ENCODE assay signal across 8 mouse cellular contexts in the genomic region with DNA sequence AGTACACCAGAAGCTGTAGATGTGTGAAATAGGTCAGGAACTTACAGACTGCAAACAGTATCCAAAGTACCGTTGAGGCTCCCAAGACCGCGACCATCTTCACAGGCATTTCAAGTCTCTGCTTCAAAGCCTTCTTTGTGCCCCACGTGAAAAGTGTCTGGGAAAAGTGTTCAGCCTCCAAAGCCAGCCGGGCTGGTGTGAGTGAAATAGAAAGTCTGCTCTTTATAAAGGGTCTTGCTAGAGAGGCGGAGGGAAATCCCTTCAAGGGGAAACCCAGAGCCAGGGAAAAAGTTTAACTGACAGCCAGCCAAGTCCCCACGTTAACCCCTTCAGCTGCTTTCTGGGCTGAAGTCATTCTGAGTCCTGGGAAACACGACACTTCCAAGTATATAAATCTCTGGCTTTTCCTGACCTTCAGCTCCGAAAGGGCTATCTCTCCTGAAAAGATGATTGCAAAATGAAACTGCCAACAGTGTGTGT. TPM values are rescaled to one million over a fixed set of nuclear protein-coding genes. Genes with fewer than 3 reads are reported as not detected.
DNase-seq lines count a peak whose midpoint lies in the region; ATAC-seq and TF ChIP-seq lines count a peak whose summit lies in the region.

Gene Vcam1, minus strand, starts transcription at position 430 of the 480 bp plus-strand sequence.

- peak; percentile 79 for ATAC-seq in forebrain, embryonic 16.5 days
- ATAC-seq in liver, postnatal 0 days: peak; percentile 38
- ATAC-seq in granulocyte monocyte progenitor cell, adult 5-6 weeks (replicated peaks; ENCODE audit: poor library complexity, severe bottlenecking): no peak

- DNase-seq in A20 (ENCODE audit: low read depth, low spot score): peak; percentile 44
- DNase-seq in adrenal gland, postnatal 25 days: peak; percentile 7
- DNase-seq in heart, postnatal 25 days (ENCODE audit: low spot score): peak; percentile 31
- peak; percentile 72 to 74 for DNase-seq in kidney, postnatal 4 days
- DNase-seq in liver, postnatal 0 days: peak; percentile 53

- no peaks in the 10 kb centered on the region for H3K36me3 ChIP-seq in forebrain, embryonic 16.5 days (ENCODE audit: control insufficient read depth, insufficient read depth)
- H3K36me3 ChIP-seq in liver, postnatal 0 days (replicated peaks; ENCODE audit: insufficient read depth, low read length): peaks cover 3% of the 10 kb centered on the region; the same call in 1 of the 2 replicates

- peak within 1 kb of the TSS; percentile 36 for H3K4me3 ChIP-seq in forebrain, embryonic 16.5 days (replicated peaks; ENCODE audit: low read length)
- H3K4me3 ChIP-seq in liver, postnatal 0 days (ENCODE audit: low read depth, low read length): peak within 1 kb of the TSS; percentile 46
- H3K4me3 ChIP-seq in olfactory bulb, adult 2 months (ENCODE audit: insufficient read depth, low read depth, low read length): peak within 1 kb of the TSS; percentile 26; the same call in 1 of the 2 replicates

- H3K9me3 ChIP-seq in forebrain, embryonic 16.5 days (ENCODE audit: control insufficient read depth, low read length): no peaks in the 10 kb centered on the region
- no peaks in the 10 kb centered on the region for H3K9me3 ChIP-seq in liver, postnatal 0 days (ENCODE audit: low read length)

- H3K27ac ChIP-seq in forebrain, embryonic 16.5 days (ENCODE audit: low read length): no peak within 1 kb of the TSS
- H3K27ac ChIP-seq in liver, postnatal 0 days (ENCODE audit: low read depth): peak within 1 kb of the TSS; percentile 84
- H3K27ac ChIP-seq in olfactory bulb, adult 2 months (ENCODE audit: insufficient read depth, low read depth, low read length): no peak within 1 kb of the TSS

- no peak for TF ChIP-seq CTCF in liver, postnatal 0 days (IDR thresholded peaks at IDR 0.05; ENCODE audit: low read depth)
- no peak for TF ChIP-seq CTCF in olfactory bulb, adult 2 months (IDR thresholded peaks at IDR 0.05; ENCODE audit: insufficient read depth, low read depth, low read length)

- under 1% methylated on average over 9 of the region's 9 CpGs for WGBS in forebrain, embryonic 16.5 days
- WGBS in liver, postnatal 0 days (ENCODE audit: insufficient replicate concordance): 14% methylated on average over 9 of the region's 9 CpGs
- 7% methylated on average over 9 of the region's 9 CpGs for WGBS in olfactory bulb, adult 2 months

- TF ChIP-seq EP300 in liver, postnatal 0 days (IDR thresholded peaks at IDR 0.05; ENCODE audit: low read depth): no peak

- TF ChIP-seq POLR2A in olfactory bulb, adult 2 months (IDR thresholded peaks at IDR 0.05; ENCODE audit: insufficient read depth, low read depth, low read length): no peak

- peak within 1 kb of the TSS; percentile 28 for H3K9ac ChIP-seq in forebrain, embryonic 16.5 days (replicated peaks; ENCODE audit: low read depth, low read length)
- H3K9ac ChIP-seq in liver, postnatal 0 days (replicated peaks): peak within 1 kb of the TSS; percentile 52

- no peaks in the 10 kb centered on the region for H3K27me3 ChIP-seq in forebrain, embryonic 16.5 days (replicated peaks; ENCODE audit: control insufficient read depth, insufficient read depth, low read length)
- no peaks in the 10 kb centered on the region for H3K27me3 ChIP-seq in liver, postnatal 0 days (ENCODE audit: insufficient read depth, low read length)

- H3K4me2 ChIP-seq in forebrain, embryonic 16.5 days (ENCODE audit: low read length): peak within 1 kb of the TSS; percentile 45
- peak within 1 kb of the TSS; percentile 59 for H3K4me2 ChIP-seq in liver, postnatal 0 days (ENCODE audit: low read depth, low read length)

- intact Hi-C loops in heart, postnatal 25 days (cut with DNase I): loop anchor here (5.0 to 10.0 kb wide), 2 partner anchors 47 to 196 kb away; no protein-coding TSS in a partner anchor

- H3K4me1 ChIP-seq in forebrain, embryonic 16.5 days (replicated peaks; ENCODE audit: control insufficient read depth, insufficient read depth, low read length): peaks cover 6% of the 10 kb centered on the region
- H3K4me1 ChIP-seq in liver, postnatal 0 days (ENCODE audit: insufficient read depth): peaks cover 5% of the 10 kb centered on the region
- H3K4me1 ChIP-seq in olfactory bulb, adult 2 months (ENCODE audit: control insufficient read depth, insufficient read depth, low read length): no peaks in the 10 kb centered on the region

RNA-seq across cellular contexts. Expression of gene Vcam1, which starts in this region (rescaled TPM):
- total RNA-seq in adrenal gland, postnatal 25 days (2021): 10.8 and 13.1 TPM in 2 replicates
- polyA plus RNA-seq in forebrain, embryonic 16.5 days (2015; fragmentation: Nextera tagmentation; extraction: Ambion mirVana): 28.4 and 33.1 TPM in 2 replicates
- total RNA-seq in heart, postnatal 25 days (2021): 10 to 100 TPM; 14.7 to 17.1 TPM
- 88.6 and 93.4 TPM in 2 replicates for polyA plus RNA-seq in liver, postnatal 0 days (2015; fragmentation: Nextera tagmentation; extraction: Ambion mirVana)
- polyA plus RNA-seq in olfactory bulb, adult 2 months (2012; ENCODE audit: insufficient read depth, insufficient read length, low replicate concordance, missing spikeins): 87.8 TPM in 1 of 2 replicates, not detected in the other
- 6.3 and 6.9 TPM in 2 replicates for total RNA-seq in granulocyte monocyte progenitor cell, adult 5-6 weeks (2014; fragmentation: Nextera tagmentation)
- total RNA-seq in granulocyte monocyte progenitor cell, adult 5-6 weeks (2017): 12.9 TPM in 2 replicates

Comparison
In these comparisons a context has a peak if more than half of its experiments do, and no peak if none do; other contexts are left out.
1. DNase-seq: peak in every context shown above with its lines; median percentile 73 in kidney, postnatal 4 days; 53 in liver, postnatal 0 days; 44 in A20; 31 in heart, postnatal 25 days; 7 in adrenal gland, postnatal 25 days.